Mouse (Mus musculus): ENCODE measurements around the gene Abhd4. TPM values are rescaled to one million over a fixed set of nuclear protein-coding genes. Genes with fewer than 3 reads are reported as not detected.

Gene Abhd4
- polyA plus RNA-seq, 1 experiment from 2014 or later = 40.2 TPM

- 81% methylated on average over 5 of the region's 5 CpGs for WGBS
- Histone ChIP-seq H3K4me3 (ENCODE audit: low read depth, low read length) (no peak overlapping the region), H3K4me1 (replicated peaks; ENCODE audit: control insufficient read depth, insufficient read depth) (no peaks in the 10 kb centered on the region), H3K27ac (replicated peaks) (no peak overlapping the region), H3K4me2 (replicated peaks; ENCODE audit: low read depth) (no peak overlapping the region), H3K9me3 (ENCODE audit: control insufficient read depth, low read length) (no peaks in the 10 kb centered on the region), H3K9ac (ENCODE audit: low read length) (no peak overlapping the region), H3K27me3 (ENCODE audit: control insufficient read depth, insufficient read depth, low read length) (no peaks in the 10 kb centered on the region), H3K36me3 (ENCODE audit: control insufficient read depth, insufficient read depth, low read length) (peaks cover 4% of the 10 kb centered on the region; the same call in 1 of the 2 replicates)
- DNase-seq (ENCODE audit: low spot score) (no peak), ATAC-seq (ENCODE audit: low FRiP score, low TSS enrichment) (no peak)
- no peak for TF ChIP-seq EP300 (optimal IDR thresholded peaks at IDR 0.05)
- TF ChIP-seq CTCF (IDR thresholded peaks at IDR 0.05; ENCODE audit: low read depth) = no peak
These were observed 18.0 kb upstream of the Abhd4 start for GRCm38 (mm10) chr14:54235825-54236540.

GRCm38 (mm10) chr14:54236881-54237280, 17.1 kb upstream of the Abhd4 start:
- TF ChIP-seq EP300 (optimal IDR thresholded peaks at IDR 0.05) (no peak), CTCF (IDR thresholded peaks at IDR 0.05; ENCODE audit: low read depth) (no peak)
- no peak overlapping the region for H3K4me2 ChIP-seq (replicated peaks; ENCODE audit: low read depth)
- no peak overlapping the region for H3K4me3 ChIP-seq (ENCODE audit: low read depth, low read length)
- no peaks in the 10 kb centered on the region for H3K27me3 ChIP-seq (ENCODE audit: control insufficient read depth, insufficient read depth, low read length)
- H3K9me3 ChIP-seq (ENCODE audit: control insufficient read depth, low read length) = no peaks in the 10 kb centered on the region
- no peaks in the 10 kb centered on the region for H3K4me1 ChIP-seq (replicated peaks; ENCODE audit: control insufficient read depth, insufficient read depth)
- DNase-seq (ENCODE audit: low spot score) (no peak), ATAC-seq (ENCODE audit: low FRiP score, low TSS enrichment) (no peak)
- H3K27ac ChIP-seq (replicated peaks) = no peak overlapping the region
- H3K36me3 ChIP-seq (ENCODE audit: control insufficient read depth, insufficient read depth, low read length) = peaks cover 10% of the 10 kb centered on the region
- no peak overlapping the region for H3K9ac ChIP-seq (ENCODE audit: low read length)
- WGBS = 90% methylated on average over 5 of the region's 5 CpGs

- 19% methylated on average over 7 of the region's 7 CpGs for WGBS
- H3K27ac ChIP-seq (replicated peaks) = no peak overlapping the region
- H3K27me3 ChIP-seq (ENCODE audit: control insufficient read depth, insufficient read depth, low read length) = no peaks in the 10 kb centered on the region
- H3K4me3 ChIP-seq (ENCODE audit: low read depth, low read length) = no peak overlapping the region
- H3K4me1 ChIP-seq (replicated peaks; ENCODE audit: control insufficient read depth, insufficient read depth) = no peaks in the 10 kb centered on the region
- DNase-seq (ENCODE audit: low spot score) = peak; percentile 88
- H3K9me3 ChIP-seq (ENCODE audit: control insufficient read depth, low read length) = no peaks in the 10 kb centered on the region
- H3K36me3 ChIP-seq (ENCODE audit: control insufficient read depth, insufficient read depth, low read length) = peaks cover 16% of the 10 kb centered on the region
- ATAC-seq (ENCODE audit: low FRiP score, low TSS enrichment) = peak; percentile 81
- no peak overlapping the region for H3K4me2 ChIP-seq (replicated peaks; ENCODE audit: low read depth)
- no peak overlapping the region for H3K9ac ChIP-seq (ENCODE audit: low read length)
- TF ChIP-seq EP300 (optimal IDR thresholded peaks at IDR 0.05) = no peak
- peak; percentile 96 for TF ChIP-seq CTCF (IDR thresholded peaks at IDR 0.05; ENCODE audit: low read depth)
These were observed 14.8 kb upstream of the Abhd4 start for GRCm38 (mm10) chr14:54239002-54239736.

GRCm38 (mm10) chr14:54240542-54240941, 13.4 kb upstream of the Abhd4 start:
- WGBS = 88% methylated on average over 5 of the region's 5 CpGs

GRCm38 (mm10) chr14:54244183-54244582, 9.8 kb upstream of the Abhd4 start:
- ATAC-seq (ENCODE audit: low FRiP score, low TSS enrichment) = no peak
- WGBS = 69% methylated on average over 3 of the region's 3 CpGs

More at GRCm38 (mm10) chr14:54240542-54240941, 13.4 kb upstream of the Abhd4 start:
- DNase-seq (ENCODE audit: low spot score) = no peak
- Histone ChIP-seq H3K27ac (replicated peaks) (no peak overlapping the region), H3K36me3 (ENCODE audit: control insufficient read depth, insufficient read depth, low read length) (peaks cover 12% of the 10 kb centered on the region), H3K27me3 (ENCODE audit: control insufficient read depth, insufficient read depth, low read length) (no peaks in the 10 kb centered on the region), H3K9me3 (ENCODE audit: control insufficient read depth, low read length) (no peaks in the 10 kb centered on the region), H3K4me3 (ENCODE audit: low read depth, low read length) (no peak overlapping the region), H3K9ac (ENCODE audit: low read length) (no peak overlapping the region), H3K4me1 (replicated peaks; ENCODE audit: control insufficient read depth, insufficient read depth) (no peaks in the 10 kb centered on the region), H3K4me2 (replicated peaks; ENCODE audit: low read depth) (no peak overlapping the region)
- no peak for TF ChIP-seq EP300 (optimal IDR thresholded peaks at IDR 0.05)
- TF ChIP-seq CTCF (IDR thresholded peaks at IDR 0.05; ENCODE audit: low read depth) = no peak
- ATAC-seq (ENCODE audit: low FRiP score, low TSS enrichment) = no peak

GRCm38 (mm10) chr14:54246232-54246631, 7.8 kb upstream of the Abhd4 start:
- DNase-seq (ENCODE audit: low spot score) (no peak), ATAC-seq (ENCODE audit: low FRiP score, low TSS enrichment) (no peak)
- Histone ChIP-seq H3K36me3 (ENCODE audit: control insufficient read depth, insufficient read depth, low read length) (peaks cover 19% of the 10 kb centered on the region), H3K27me3 (ENCODE audit: control insufficient read depth, insufficient read depth, low read length) (no peaks in the 10 kb centered on the region), H3K4me1 (replicated peaks; ENCODE audit: control insufficient read depth, insufficient read depth) (0 out of 2 replicates have a peak, but pooled peaks cover 2% of the 10 kb centered on the region), H3K27ac (replicated peaks) (no peak overlapping the region), H3K9me3 (ENCODE audit: control insufficient read depth, low read length) (no peaks in the 10 kb centered on the region), H3K4me3 (ENCODE audit: low read depth, low read length) (no peak overlapping the region), H3K4me2 (replicated peaks; ENCODE audit: low read depth) (no peak overlapping the region), H3K9ac (ENCODE audit: low read length) (no peak overlapping the region)
- WGBS = 87% methylated on average over 3 of the region's 3 CpGs
- no peak for TF ChIP-seq EP300 (optimal IDR thresholded peaks at IDR 0.05)
- no peak for TF ChIP-seq CTCF (IDR thresholded peaks at IDR 0.05; ENCODE audit: low read depth)

More at GRCm38 (mm10) chr14:54244183-54244582, 9.8 kb upstream of the Abhd4 start:
- no peaks in the 10 kb centered on the region for H3K27me3 ChIP-seq (ENCODE audit: control insufficient read depth, insufficient read depth, low read length)
- TF ChIP-seq CTCF (IDR thresholded peaks at IDR 0.05; ENCODE audit: low read depth) = no peak
- TF ChIP-seq EP300 (optimal IDR thresholded peaks at IDR 0.05) = no peak
- no peaks in the 10 kb centered on the region for H3K4me1 ChIP-seq (replicated peaks; ENCODE audit: control insufficient read depth, insufficient read depth)
- no peak overlapping the region for H3K27ac ChIP-seq (replicated peaks)
- peaks cover 15% of the 10 kb centered on the region for H3K36me3 ChIP-seq (ENCODE audit: control insufficient read depth, insufficient read depth, low read length)
- H3K9ac ChIP-seq (ENCODE audit: low read length) = no peak overlapping the region
- no peak for DNase-seq (ENCODE audit: low spot score)
- H3K4me2 ChIP-seq (replicated peaks; ENCODE audit: low read depth) = no peak overlapping the region
- no peak overlapping the region for H3K4me3 ChIP-seq (ENCODE audit: low read depth, low read length)
- H3K9me3 ChIP-seq (ENCODE audit: control insufficient read depth, low read length) = no peaks in the 10 kb centered on the region

Data from stomach, postnatal 0 days (tissue).